Mouse (Mus musculus) left cerebral cortex, postnatal 4 days (tissue): ENCODE results near the gene Nicn1. TPM values are rescaled to one million over a fixed set of nuclear protein-coding genes. Genes with fewer than 3 reads are reported as not detected.

Source experiments
- DNase-seq: peaks from one replicate; pipeline ENCODE4 v3.0.0-alpha.2; 2022
- intact Hi-C: fragments of 180-260 bp; cut with DNase I; formaldehyde crosslinking; loops from one replicate; pipeline ENCODE4 v1.15.1; 2025
- total RNA-seq, 2 experiments: library from RNA; stranded (reverse); gene quantifications; 2 replicates each; pipeline ENCODE4 v1.2.3; 2021

Nicn1 gene
- total RNA-seq, 2 experiments from 2014 or later = 101 to 118 TPM

DNA sequence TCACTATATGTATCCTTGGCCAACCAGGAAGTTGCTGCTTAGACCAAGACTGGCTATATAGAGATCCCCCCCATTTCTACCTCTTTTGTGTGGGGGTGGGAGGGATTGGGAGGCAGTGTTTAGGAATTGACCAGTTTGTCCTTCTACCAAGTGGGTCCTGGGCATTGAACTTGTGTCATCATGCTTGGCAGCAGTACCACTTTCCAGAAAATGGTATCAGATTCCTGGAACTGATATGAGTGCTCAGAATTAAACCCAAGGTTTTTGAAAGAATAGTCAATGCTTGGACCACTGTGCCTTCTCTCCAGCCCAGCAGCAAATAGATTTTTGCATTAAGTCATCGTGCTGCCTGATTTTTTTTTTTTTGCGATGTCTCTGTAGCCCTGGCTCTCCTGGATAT, 35.6 kb downstream of the Nicn1 start:
- intact Hi-C loops = no loop called here
- no peak for DNase-seq

DNA sequence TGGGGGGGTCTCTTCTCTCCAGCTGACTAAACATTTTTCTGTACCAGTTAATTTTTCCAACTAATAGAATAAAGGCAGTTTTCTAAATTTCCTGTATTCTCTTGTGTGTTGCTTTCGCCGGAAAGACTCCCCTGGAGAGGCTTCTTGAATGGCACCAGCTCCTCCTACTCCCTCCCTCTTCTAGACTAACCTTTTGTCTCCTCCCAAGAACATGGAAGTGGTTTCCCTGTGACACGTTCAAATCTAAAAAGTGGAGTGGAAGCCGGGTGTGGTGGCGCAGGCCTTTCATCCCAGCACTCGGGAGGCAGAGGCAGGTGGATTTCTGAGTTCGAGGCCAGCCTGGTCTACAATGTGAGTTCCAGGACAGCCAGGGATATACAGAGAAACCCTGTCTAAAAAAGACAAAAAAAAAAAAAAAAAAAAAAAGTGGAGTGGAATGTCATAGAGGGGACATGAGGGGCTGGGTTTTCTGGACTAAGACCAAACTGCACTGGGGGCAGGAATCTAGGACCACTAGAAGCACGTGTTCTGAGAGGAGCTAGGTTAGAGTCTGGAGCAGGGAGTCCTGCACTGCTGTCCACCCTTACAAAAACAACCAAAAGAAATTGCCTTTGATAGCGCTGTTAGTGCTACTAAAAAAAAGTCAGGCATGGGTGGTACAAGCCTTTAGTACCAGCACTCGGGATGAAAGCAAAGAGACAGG, 47.8 kb downstream of the Nicn1 start:
- no peak for DNase-seq
- intact Hi-C loops = no loop called here

- intact Hi-C loops = no loop called here
- DNase-seq = no peak
These were observed 48.3 kb downstream of the Nicn1 start for GRCm38 (mm10) chr9:108338551-108338885.

GRCm38 (mm10) chr9:108338886-108339781, 48.9 kb downstream of the Nicn1 start, which contains the start of gene Gpx1:
Gene Gpx1, plus strand, starts transcription at chr9:108338903.
- intact Hi-C loops = no loop called here
- DNase-seq = peak; percentile 93

GRCm38 (mm10) chr9:108339886-108340257, 49.6 kb downstream of the Nicn1 start:
- DNase-seq = peak; percentile 12
- intact Hi-C loops = no loop called here

DNA sequence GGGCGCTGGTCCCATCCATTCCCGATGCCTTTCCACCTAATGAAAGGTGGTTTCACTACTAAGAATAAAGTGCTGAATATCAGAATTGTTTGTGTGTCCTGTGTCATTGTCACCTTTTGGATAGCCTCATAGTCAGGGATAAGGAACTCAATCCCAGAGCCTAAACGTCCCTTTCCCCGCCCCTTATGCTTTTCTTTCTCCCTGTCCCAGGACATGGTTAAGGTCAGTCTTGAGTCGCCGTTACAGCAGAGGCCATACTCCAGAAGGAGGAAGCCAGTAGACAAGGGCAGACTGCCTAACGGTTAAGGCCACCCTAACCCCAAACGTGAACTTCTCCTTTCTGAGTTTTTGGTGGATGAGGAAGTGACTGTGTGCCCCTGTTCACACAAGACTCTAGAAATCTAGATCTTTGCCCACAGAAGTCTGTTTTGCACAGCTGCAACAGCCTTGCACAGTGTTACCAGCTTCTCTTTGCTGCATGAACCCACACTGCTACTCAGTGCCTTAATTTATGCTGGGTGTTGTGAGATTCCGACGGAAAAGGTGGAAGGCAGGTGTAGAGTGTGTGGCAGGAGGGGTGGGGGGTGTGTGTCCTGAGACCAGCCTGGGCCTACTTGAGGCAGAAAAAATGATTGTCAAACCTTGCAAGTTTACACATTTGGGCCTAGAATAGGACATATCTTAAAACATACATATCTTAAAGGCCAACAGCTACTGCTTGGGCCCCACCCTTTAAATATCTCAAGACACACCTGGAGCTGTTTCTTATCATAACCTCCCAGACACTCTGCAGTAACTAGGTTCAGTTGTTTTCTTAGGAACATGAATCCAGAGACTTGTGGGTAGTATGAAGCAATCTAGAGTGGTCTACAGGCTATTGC, 50.3 kb downstream of the Nicn1 start:
- intact Hi-C loops = no loop called here
- no peak for DNase-seq

GRCm38 (mm10) chr9:108341139-108341475, 50.9 kb downstream of the Nicn1 start:
- intact Hi-C loops = no loop called here
- DNase-seq = no peak

DNA sequence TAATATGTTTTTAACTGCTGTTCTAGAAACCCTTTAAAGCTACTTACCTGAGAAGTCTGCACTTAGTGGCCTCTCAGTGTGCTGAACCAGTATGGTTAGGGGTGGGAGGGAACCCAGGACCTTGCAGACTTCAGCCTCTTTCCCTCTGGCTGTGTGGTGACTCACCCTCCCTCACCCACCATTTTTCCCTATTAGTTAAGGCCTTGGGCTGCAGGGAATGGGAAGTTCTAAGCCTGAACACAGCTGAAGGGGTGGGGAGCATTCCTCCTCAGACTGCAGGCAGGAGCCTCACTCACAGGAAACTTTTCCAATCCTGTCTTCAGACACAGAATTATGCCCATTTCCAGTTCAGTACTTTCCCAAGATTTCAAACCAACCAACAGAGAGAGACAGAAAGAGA, 51.6 kb downstream of the Nicn1 start:
- DNase-seq = no peak
- intact Hi-C loops = no loop called here

DNA sequence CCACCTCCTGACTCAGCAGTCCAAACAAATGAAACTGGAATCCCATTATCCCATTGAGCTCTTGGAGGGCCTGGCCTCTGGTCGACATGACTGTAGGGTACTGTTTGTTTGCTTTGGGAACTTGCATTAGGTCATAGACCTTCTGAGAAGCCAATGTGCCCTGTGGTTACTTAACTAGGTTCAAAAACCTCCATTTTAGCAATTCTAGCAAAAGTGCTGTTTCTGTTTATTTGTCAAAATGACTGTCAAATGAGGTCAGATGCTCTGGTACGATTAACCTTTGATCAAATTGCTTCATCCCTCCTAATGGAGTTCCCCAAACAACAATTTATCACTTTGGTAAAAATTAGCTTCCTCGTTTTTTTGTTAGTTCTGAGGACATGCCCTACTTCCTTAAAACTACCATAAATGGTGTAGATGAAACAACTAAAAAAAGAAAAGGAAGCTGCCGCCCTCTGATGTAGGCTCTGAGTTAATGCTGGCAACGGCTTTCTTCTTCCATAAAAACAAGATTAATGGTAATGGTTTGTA, 52.1 kb downstream of the Nicn1 start:
- intact Hi-C loops = no loop called here
- no peak for DNase-seq

DNA sequence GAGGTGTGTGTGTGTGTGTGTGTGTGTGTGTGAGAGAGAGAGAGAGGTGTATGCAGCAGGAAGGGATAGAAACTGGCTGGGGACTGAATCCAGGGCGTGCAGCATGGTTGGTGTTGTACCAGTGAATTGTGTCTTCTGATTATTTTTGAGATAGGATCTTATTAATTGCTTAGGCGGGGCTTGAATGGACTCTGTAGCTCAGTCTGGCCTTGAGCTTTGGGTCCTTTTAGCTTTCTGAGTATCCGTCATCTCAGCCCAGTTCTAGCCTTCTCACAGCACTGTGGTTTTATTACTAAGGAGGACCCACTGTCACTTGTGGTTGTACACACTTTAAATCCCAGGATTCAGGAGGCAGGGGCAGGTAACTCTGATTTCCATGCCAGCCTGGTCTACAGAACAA, 53.1 kb downstream of the Nicn1 start:
- no peak for DNase-seq
- intact Hi-C loops = no loop called here

GRCm38 (mm10) chr9:108343835-108344234, 53.6 kb downstream of the Nicn1 start:
- DNase-seq = no peak
- intact Hi-C loops = no loop called here

GRCm38 (mm10) chr9:108344471-108344870, 54.2 kb downstream of the Nicn1 start:
- intact Hi-C loops = no loop called here
- no peak for DNase-seq

Other genes with a start within 250 kb of the Nicn1 start
- gene Gmppb, start 241.2 kb upstream of the Nicn1 start, total RNA-seq = 10 to 100 TPM; 15.2 to 15.5 TPM
- 1 to 10 TPM; 1.6 to 2.8 TPM for gene Amigo3, start 237.3 kb upstream of the Nicn1 start, total RNA-seq
- gene Mst1, start 210.0 kb upstream of the Nicn1 start, total RNA-seq = not detected
- 10 to 100 TPM; 92.5 to 93.8 TPM for gene Rnf123, start 207.1 kb upstream of the Nicn1 start, total RNA-seq
- gene Apeh, start 195.8 kb upstream of the Nicn1 start, total RNA-seq = 10 to 100 TPM; 46.1 to 50.1 TPM
- 10 to 100 TPM; 70.4 to 74.5 TPM for gene Bsn, start 100.0 kb upstream of the Nicn1 start, total RNA-seq
- gene Dag1, start 26.5 kb upstream of the Nicn1 start, total RNA-seq = 100 to 1,000 TPM; 121 to 127 TPM
- gene Amt, start 6.4 kb downstream of the Nicn1 start, total RNA-seq = 10 to 100 TPM; 25.0 to 26.7 TPM
- 100 to 1,000 TPM; 191 to 205 TPM for gene Rhoa, start 15.7 kb downstream of the Nicn1 start, total RNA-seq
- 10 to 100 TPM; 30.0 to 35.6 TPM for gene Tcta, start 15.7 kb downstream of the Nicn1 start, total RNA-seq
- 100 to 1,000 TPM; 113 to 116 TPM for gene Gpx1, start 48.5 kb downstream of the Nicn1 start, total RNA-seq
- 100 to 1,000 TPM; 142 to 150 TPM for gene Usp4, start 57.4 kb downstream of the Nicn1 start, total RNA-seq
- gene 1700102P08Rik, start 102.4 kb downstream of the Nicn1 start, total RNA-seq = 1 to 10 TPM; 3.6 to 4.9 TPM
- gene Ccdc36, start 138.1 kb downstream of the Nicn1 start, total RNA-seq = under 1 TPM in 1 of 2 experiments, not detected in 1; 0.42 TPM
- not detected for gene BC048562, start 146.1 kb downstream of the Nicn1 start, total RNA-seq
- gene Ccdc71, start 170.1 kb downstream of the Nicn1 start, total RNA-seq = 10 to 100 TPM; 44.3 to 45.7 TPM
- 10 to 100 TPM; 32.7 to 37.9 TPM for gene Klhdc8b, start 171.2 kb downstream of the Nicn1 start, total RNA-seq
- gene Lamb2, start 189.3 kb downstream of the Nicn1 start, total RNA-seq = 10 to 100 TPM; 29.2 to 29.9 TPM
- 100 to 1,000 TPM; 111 to 124 TPM for gene Usp19, start 200.2 kb downstream of the Nicn1 start, total RNA-seq
- gene Qars, start 217.3 kb downstream of the Nicn1 start, total RNA-seq = 100 to 1,000 TPM in 1 of 2 experiments, 10 to 100 TPM in 1; 98.2 to 112 TPM
- 100 to 1,000 TPM; 145 to 149 TPM for gene Qrich1, start 226.4 kb downstream of the Nicn1 start, total RNA-seq